Mouse (Mus musculus) cerebellum, postnatal 25 days (tissue): Measurements from ENCODE around the gene Tmem215.

ENCODE experiments used
- DNase-seq, 2 experiments: peaks; one replicate each; pipeline ENCODE4 v3.0.0; 2021; ENCODE audit warnings: mixed read lengths in 2 of 2

The Tmem215 gene

GRCm38 (mm10) chr4:40471880-40472279 lies at the start of gene Tmem215:
Tmem215 (plus strand) TSS chr4:40472180.
- no peak for DNase-seq

GRCm38 (mm10) chr4:40431916-40432315 lies 40.1 kb upstream of the Tmem215 start:
- no peak for DNase-seq

GRCm38 (mm10) chr4:40433379-40433778 lies 38.6 kb upstream of the Tmem215 start:
- no peak for DNase-seq

- DNase-seq = no peak
Measured at GRCm38 (mm10) chr4:40434388-40434787, 37.6 kb upstream of the Tmem215 start.

GRCm38 (mm10) chr4:40443565-40443964 lies 28.4 kb upstream of the Tmem215 start:
- no peak for DNase-seq

- peak; percentile 10 to 40 for DNase-seq
Measured at GRCm38 (mm10) chr4:40472700-40473530, 935 bp downstream of the Tmem215 start.

GRCm38 (mm10) chr4:40473911-40474310 lies 1.9 kb downstream of the Tmem215 start:
- no peak for DNase-seq

GRCm38 (mm10) chr4:40477963-40478362 lies 6.0 kb downstream of the Tmem215 start:
- no peak for DNase-seq

- DNase-seq = no peak
Measured at GRCm38 (mm10) chr4:40486546-40486945, 14.6 kb downstream of the Tmem215 start.

GRCm38 (mm10) chr4:40491731-40492130 lies 19.8 kb downstream of the Tmem215 start:
- DNase-seq = no peak

GRCm38 (mm10) chr4:40496354-40496753 lies 24.4 kb downstream of the Tmem215 start:
- DNase-seq = no peak

- no peak for DNase-seq
Measured at GRCm38 (mm10) chr4:40496828-40497227, 24.8 kb downstream of the Tmem215 start.

- DNase-seq = no peak
Measured at GRCm38 (mm10) chr4:40499812-40500591, 28.0 kb downstream of the Tmem215 start.

- DNase-seq = no peak
Measured at GRCm38 (mm10) chr4:40502459-40502858, 30.5 kb downstream of the Tmem215 start.

- DNase-seq = peak in 1 of 2 experiments; percentile 17
Measured at GRCm38 (mm10) chr4:40509534-40509933, 37.6 kb downstream of the Tmem215 start.

GRCm38 (mm10) chr4:40513235-40513634 lies 41.3 kb downstream of the Tmem215 start:
- no peak for DNase-seq

GRCm38 (mm10) chr4:40518545-40519324 lies 46.8 kb downstream of the Tmem215 start:
- DNase-seq = no peak
